Mouse (Mus musculus): ENCODE measurements around the gene Ccm2. TPM values are rescaled to one million over a fixed set of nuclear protein-coding genes. Genes with fewer than 3 reads are reported as not detected.

Ccm2 gene
- 99.0 and 102 TPM in 2 replicates for polyA plus RNA-seq (2015; fragmentation: Nextera tagmentation; extraction: Ambion mirVana)

GRCm38 (mm10) chr11:6546205-6547013 is at the start of gene Ccm2:
Gene Ccm2 (plus strand): TSS chr11:6546887.
- H3K9me3 ChIP-seq = no peaks in the 10 kb centered on the region
- ATAC-seq (ENCODE audit: low FRiP score, low read depth) = peak; percentile 97
- WGBS = under 1% methylated on average over 25 of the region's 57 CpGs
- peak within 1 kb of the TSS; percentile 87 for H3K4me3 ChIP-seq
- peak within 1 kb of the TSS; percentile 98 for H3K27ac ChIP-seq
- peaks cover 13% of the 10 kb centered on the region for H3K36me3 ChIP-seq
- H3K4me2 ChIP-seq (replicated peaks) = peak within 1 kb of the TSS; percentile 67
- H3K9ac ChIP-seq = peak within 1 kb of the TSS; percentile 80
- peaks cover 19% of the 10 kb centered on the region for H3K4me1 ChIP-seq
- no peaks in the 10 kb centered on the region for H3K27me3 ChIP-seq

GRCm38 (mm10) chr11:6497311-6497948 is 49.3 kb upstream of the Ccm2 start:
- H3K27ac ChIP-seq = no peak overlapping the region
- ATAC-seq (ENCODE audit: low FRiP score, low read depth) = no peak
- H3K9ac ChIP-seq = no peak overlapping the region
- no peaks in the 10 kb centered on the region for H3K36me3 ChIP-seq
- no peaks in the 10 kb centered on the region for H3K27me3 ChIP-seq
- H3K9me3 ChIP-seq = no peaks in the 10 kb centered on the region
- no peak overlapping the region for H3K4me3 ChIP-seq
- H3K4me1 ChIP-seq = no peaks in the 10 kb centered on the region
- no peak overlapping the region for H3K4me2 ChIP-seq (replicated peaks)
- 79% methylated on average over 12 of the region's 12 CpGs for WGBS

GRCm38 (mm10) chr11:6502506-6502905 is 44.2 kb upstream of the Ccm2 start:
- WGBS = 94% methylated on average over 2 of the region's 2 CpGs
- H3K27me3 ChIP-seq = no peaks in the 10 kb centered on the region
- H3K4me2 ChIP-seq (replicated peaks) = no peak overlapping the region
- H3K9ac ChIP-seq = no peak overlapping the region
- H3K9me3 ChIP-seq = no peaks in the 10 kb centered on the region
- H3K4me3 ChIP-seq = no peak overlapping the region
- H3K4me1 ChIP-seq = no peaks in the 10 kb centered on the region
- ATAC-seq (ENCODE audit: low FRiP score, low read depth) = no peak
- H3K36me3 ChIP-seq = no peaks in the 10 kb centered on the region
- H3K27ac ChIP-seq = no peak overlapping the region

GRCm38 (mm10) chr11:6504226-6504625 is 42.5 kb upstream of the Ccm2 start:
- Histone ChIP-seq H3K9me3 (no peaks in the 10 kb centered on the region), H3K27ac (no peak overlapping the region), H3K9ac (no peak overlapping the region), H3K36me3 (no peaks in the 10 kb centered on the region), H3K4me2 (replicated peaks) (no peak overlapping the region), H3K4me1 (no peaks in the 10 kb centered on the region), H3K27me3 (no peaks in the 10 kb centered on the region), H3K4me3 (no peak overlapping the region)
- ATAC-seq (ENCODE audit: low FRiP score, low read depth) = no peak
- WGBS = 76% methylated on average over 3 of the region's 3 CpGs

- Histone ChIP-seq H3K4me1 (no peaks in the 10 kb centered on the region), H3K27me3 (no peaks in the 10 kb centered on the region), H3K9ac (no peak overlapping the region), H3K4me3 (no peak overlapping the region), H3K9me3 (no peaks in the 10 kb centered on the region), H3K27ac (no peak overlapping the region), H3K4me2 (replicated peaks) (no peak overlapping the region), H3K36me3 (no peaks in the 10 kb centered on the region)
- no peak for ATAC-seq (ENCODE audit: low FRiP score, low read depth)
- 85% methylated on average over 6 of the region's 6 CpGs for WGBS
Observed at GRCm38 (mm10) chr11:6504689-6505088, 42.0 kb upstream of the Ccm2 start.

GRCm38 (mm10) chr11:6506516-6506915 is 40.2 kb upstream of the Ccm2 start:
- no peak overlapping the region for H3K27ac ChIP-seq
- 77% methylated on average over 9 of the region's 9 CpGs for WGBS
- ATAC-seq (ENCODE audit: low FRiP score, low read depth) = no peak
- H3K9ac ChIP-seq = no peak overlapping the region
- no peaks in the 10 kb centered on the region for H3K36me3 ChIP-seq
- H3K4me2 ChIP-seq (replicated peaks) = no peak overlapping the region
- no peaks in the 10 kb centered on the region for H3K9me3 ChIP-seq
- H3K4me1 ChIP-seq = no peaks in the 10 kb centered on the region
- no peak overlapping the region for H3K4me3 ChIP-seq
- H3K27me3 ChIP-seq = no peaks in the 10 kb centered on the region

GRCm38 (mm10) chr11:6508269-6508876 is 38.3 kb upstream of the Ccm2 start:
- no peak overlapping the region for H3K9ac ChIP-seq
- no peak overlapping the region for H3K27ac ChIP-seq
- H3K4me3 ChIP-seq = no peak overlapping the region
- no peaks in the 10 kb centered on the region for H3K4me1 ChIP-seq
- 47% methylated on average over 1 of the region's 1 CpGs for WGBS
- H3K9me3 ChIP-seq = no peaks in the 10 kb centered on the region
- no peak for ATAC-seq (ENCODE audit: low FRiP score, low read depth)
- H3K36me3 ChIP-seq = no peaks in the 10 kb centered on the region
- no peaks in the 10 kb centered on the region for H3K27me3 ChIP-seq
- no peak overlapping the region for H3K4me2 ChIP-seq (replicated peaks)

- Histone ChIP-seq H3K27me3 (no peaks in the 10 kb centered on the region), H3K4me2 (replicated peaks) (no peak overlapping the region), H3K9me3 (no peaks in the 10 kb centered on the region), H3K4me3 (no peak overlapping the region), H3K36me3 (no peaks in the 10 kb centered on the region), H3K4me1 (no peaks in the 10 kb centered on the region), H3K9ac (no peak overlapping the region), H3K27ac (no peak overlapping the region)
- ATAC-seq (ENCODE audit: low FRiP score, low read depth) = no peak
- 49% methylated on average over 7 of the region's 7 CpGs for WGBS
Observed at GRCm38 (mm10) chr11:6514837-6515236, 31.9 kb upstream of the Ccm2 start.

- H3K36me3 ChIP-seq = peaks cover 9% of the 10 kb centered on the region
- H3K4me3 ChIP-seq = no peak overlapping the region
- H3K27ac ChIP-seq = no peak overlapping the region
- no peaks in the 10 kb centered on the region for H3K4me1 ChIP-seq
- H3K9me3 ChIP-seq = no peaks in the 10 kb centered on the region
- H3K27me3 ChIP-seq = no peaks in the 10 kb centered on the region
- no peak overlapping the region for H3K4me2 ChIP-seq (replicated peaks)
- ATAC-seq (ENCODE audit: low FRiP score, low read depth) = no peak
- 70% methylated on average over 11 of the region's 11 CpGs for WGBS
- no peak overlapping the region for H3K9ac ChIP-seq
Observed at GRCm38 (mm10) chr11:6519491-6520033, 27.1 kb upstream of the Ccm2 start.

GRCm38 (mm10) chr11:6520507-6521173 is 26.0 kb upstream of the Ccm2 start, which contains the start of gene Myo1g:
Gene Myo1g (minus strand): TSS chr11:6520965.
- no peaks in the 10 kb centered on the region for H3K4me1 ChIP-seq
- no peak within 1 kb of the TSS for H3K27ac ChIP-seq
- H3K4me2 ChIP-seq (replicated peaks) = no peak within 1 kb of the TSS
- ATAC-seq (ENCODE audit: low FRiP score, low read depth) = no peak
- H3K36me3 ChIP-seq = peaks cover 20% of the 10 kb centered on the region
- H3K4me3 ChIP-seq = no peak within 1 kb of the TSS
- 76% methylated on average over 7 of the region's 7 CpGs for WGBS
- H3K27me3 ChIP-seq = no peaks in the 10 kb centered on the region
- no peaks in the 10 kb centered on the region for H3K9me3 ChIP-seq
- H3K9ac ChIP-seq = no peak within 1 kb of the TSS

- Histone ChIP-seq H3K4me2 (replicated peaks) (no peak overlapping the region), H3K36me3 (peaks cover 30% of the 10 kb centered on the region), H3K27me3 (no peaks in the 10 kb centered on the region), H3K27ac (no peak overlapping the region), H3K4me1 (peaks cover 16% of the 10 kb centered on the region), H3K9me3 (no peaks in the 10 kb centered on the region), H3K9ac (no peak overlapping the region), H3K4me3 (no peak overlapping the region)
- ATAC-seq (ENCODE audit: low FRiP score, low read depth) = no peak
- 72% methylated on average over 9 of the region's 9 CpGs for WGBS
Observed at GRCm38 (mm10) chr11:6522782-6523525, 23.7 kb upstream of the Ccm2 start.

Data from limb, embryonic 13.5 days (tissue).